Mouse (Mus musculus): ENCODE measurements at regions not wholly inside any gene's neighbourhood (a gene's known extent, or its start where the extent isn't known, plus 50 kb on each side); places are given as distances from the start of the nearest gene placed in this dataset.

DNA sequence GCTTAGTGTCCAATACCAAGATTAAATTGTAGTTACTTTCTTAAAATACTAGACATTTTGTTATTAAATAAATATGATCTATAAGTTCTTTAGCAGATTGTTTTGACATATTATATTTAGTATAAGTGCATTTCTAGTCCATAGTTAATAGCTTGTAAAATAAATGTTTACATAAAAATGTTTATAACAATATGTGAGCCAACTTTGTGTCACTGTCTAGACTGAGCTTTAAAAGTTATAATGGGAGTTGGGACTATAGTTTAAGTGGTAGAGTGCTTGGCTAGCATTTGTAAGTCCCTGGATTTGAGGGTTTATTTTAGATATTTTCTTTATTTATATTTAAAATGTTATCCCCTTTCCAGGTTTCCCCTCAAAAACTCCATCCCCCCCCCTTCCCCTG lies 1367.3 kb downstream of the Pcdh18 start:
- no peak for TF ChIP-seq GATA4 (IDR thresholded peaks at IDR 0.05; ENCODE audit: insufficient replicate concordance, low read length)
